Mouse (Mus musculus) gonadal fat pad, adult 2 months (tissue): ENCODE results near the gene Sardh. TPM values are rescaled to one million over a fixed set of nuclear protein-coding genes. Genes with fewer than 3 reads are reported as not detected.

Source experiments
- DNase-seq: peaks from one replicate; pipeline ENCODE4 v3.0.0-alpha.2; 2012; ENCODE audit warnings: low read depth
- polyA plus RNA-seq: library from polyadenylated mRNA; depleted of rRNA; stranded (reverse); fragments of >200 nt; gene quantifications from 2 replicates; pipeline ENCODE4 v1.2.3, GENCODE M21; 2012

Sardh gene
- polyA plus RNA-seq, 1 experiment = 27.3 TPM

DNA sequence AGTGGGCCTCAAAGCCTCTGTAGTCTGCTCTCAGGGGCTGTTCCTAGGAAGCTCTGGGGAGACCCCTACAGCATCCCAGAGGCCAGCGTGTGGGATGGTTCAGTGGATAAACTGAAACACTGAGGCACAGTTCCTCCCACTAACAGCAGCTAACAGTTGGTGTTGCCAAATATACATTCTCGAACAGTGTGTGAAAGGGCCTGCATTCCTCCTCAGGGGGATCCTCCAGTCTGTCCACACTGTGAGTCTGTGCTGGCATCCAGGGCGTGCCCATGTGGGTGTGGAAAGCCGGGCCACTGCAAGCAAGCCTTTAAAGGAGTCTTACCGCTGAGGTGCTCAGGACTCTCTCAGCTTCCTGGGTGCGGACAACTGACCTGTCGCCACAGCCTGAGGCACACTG, 21.6 kb downstream of the Sardh start:
- DNase-seq = no peak

DNA sequence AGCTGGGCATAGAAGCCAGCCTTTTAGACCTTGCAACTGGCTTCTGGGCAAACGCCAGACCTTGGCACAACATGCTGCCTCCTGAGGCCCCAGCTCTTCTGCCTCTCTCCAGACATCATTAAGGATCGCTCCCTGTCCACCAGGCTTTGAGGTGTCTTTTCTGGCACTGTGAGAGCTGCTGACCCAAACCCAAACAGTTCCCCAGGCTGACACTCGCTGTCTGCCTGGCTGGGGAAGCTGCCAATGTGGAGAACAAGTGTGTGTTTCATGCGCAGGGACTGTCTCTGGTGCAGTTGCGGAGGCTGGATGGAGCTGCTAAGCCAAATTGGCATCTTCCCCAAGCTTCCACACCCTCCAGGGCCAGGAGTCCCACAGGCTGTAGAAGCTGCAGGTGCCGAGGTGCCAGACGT, 25.1 kb downstream of the Sardh start:
- no peak for DNase-seq

DNA sequence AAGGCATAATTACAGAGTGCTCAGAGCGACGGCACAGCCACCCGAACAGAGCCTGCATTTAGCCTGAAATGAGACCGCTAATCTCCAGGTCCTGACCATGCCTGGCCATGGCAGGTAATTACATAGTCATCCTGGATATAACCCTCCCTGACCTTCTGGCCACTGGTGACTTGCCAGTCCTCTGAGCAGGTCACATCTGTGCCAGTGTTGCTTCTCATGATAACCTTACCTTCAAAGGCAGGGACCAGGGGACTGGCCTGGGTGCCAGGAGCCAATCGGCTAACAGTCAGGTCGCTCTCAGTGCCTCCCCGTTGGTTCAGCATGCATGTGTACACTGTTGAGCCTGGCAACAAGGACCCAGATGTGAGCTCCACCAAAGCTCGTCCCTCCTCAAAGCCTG, 29.6 kb downstream of the Sardh start:
- no peak for DNase-seq

DNA sequence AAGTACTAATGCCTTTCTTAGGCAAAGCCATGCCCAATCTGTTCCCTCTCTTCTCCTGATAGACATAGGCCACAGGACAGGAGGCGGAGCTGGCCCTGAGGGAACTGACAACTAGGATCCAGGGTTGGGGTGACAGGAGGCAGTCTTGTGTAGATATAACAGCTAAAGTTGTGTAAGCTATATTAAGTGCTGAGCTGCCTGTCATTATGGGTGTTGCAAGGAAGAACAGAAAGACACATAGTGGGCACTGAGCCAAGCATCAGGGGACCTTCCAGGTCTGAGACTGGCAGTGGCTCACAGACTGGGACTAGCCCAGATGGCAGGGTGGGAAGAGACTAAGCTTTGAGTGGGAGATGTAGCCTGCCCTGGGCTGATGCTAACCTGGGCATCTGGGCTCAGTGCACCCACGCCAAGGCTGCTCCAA, 30.0 kb downstream of the Sardh start:
- DNase-seq = peak; percentile 90

DNA sequence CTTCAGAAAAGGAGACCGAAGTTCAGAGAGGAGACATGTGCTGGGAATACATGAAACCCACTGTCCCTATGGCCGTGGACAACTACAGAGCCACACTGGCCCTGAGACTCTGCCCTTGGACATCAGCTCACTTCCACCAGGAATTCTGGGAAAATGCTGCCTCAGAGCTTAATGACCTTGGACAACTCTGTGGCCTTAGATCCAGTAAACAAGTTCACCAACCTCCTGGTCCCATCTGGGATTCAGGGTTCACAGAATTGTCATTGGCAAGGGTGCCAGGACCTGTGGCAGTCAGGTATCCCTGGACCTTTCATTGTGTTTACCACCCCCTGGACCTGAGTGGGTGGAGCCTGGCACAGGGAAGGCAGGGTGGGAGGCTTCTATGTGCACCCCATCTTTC, 32.6 kb downstream of the Sardh start:
- DNase-seq = no peak

DNA sequence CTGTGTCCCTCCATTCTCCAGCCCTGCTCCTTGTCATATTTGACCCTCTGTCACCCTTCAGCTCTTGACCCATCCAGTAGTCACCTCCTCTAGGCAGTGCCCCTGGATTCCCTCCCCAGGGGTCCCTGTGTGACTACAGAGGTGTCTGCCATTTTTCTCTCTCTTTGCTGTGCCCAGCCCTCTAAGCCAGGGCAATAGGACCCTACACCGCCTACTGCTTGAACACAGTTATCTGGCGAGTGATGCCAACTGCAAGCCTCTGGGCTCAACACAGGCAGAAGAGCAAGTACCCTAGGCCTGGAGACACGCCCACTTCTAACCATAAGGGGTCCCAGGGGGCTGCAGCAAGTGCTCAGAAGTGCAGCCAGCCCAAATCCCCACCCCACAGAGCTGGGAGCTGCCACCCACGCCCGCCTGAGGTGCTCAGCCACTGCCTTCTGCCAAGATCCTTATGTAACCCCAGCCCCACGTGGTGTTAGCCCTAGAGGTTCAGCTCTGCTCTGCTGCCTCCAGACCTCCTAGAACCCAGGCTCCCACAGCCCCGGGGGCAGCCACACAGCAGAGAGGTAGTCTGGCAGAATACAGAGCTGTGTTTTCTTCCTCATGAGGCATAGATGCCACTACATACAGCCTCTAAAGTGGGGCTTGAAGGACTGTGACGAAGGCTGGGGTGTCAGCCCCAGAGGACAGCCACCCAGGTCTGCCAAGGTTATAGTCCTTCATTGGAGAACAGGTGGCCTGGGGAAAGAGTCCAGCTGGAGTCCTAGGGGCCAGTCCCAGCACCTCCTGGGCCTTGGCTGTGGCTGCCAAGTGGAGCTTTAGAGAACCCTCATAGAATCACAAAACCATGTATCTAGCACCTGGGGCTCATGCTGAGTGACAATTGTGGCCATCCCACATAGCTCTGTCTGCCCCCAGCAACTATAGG, 35.9 kb downstream of the Sardh start:
- DNase-seq = no peak

DNA sequence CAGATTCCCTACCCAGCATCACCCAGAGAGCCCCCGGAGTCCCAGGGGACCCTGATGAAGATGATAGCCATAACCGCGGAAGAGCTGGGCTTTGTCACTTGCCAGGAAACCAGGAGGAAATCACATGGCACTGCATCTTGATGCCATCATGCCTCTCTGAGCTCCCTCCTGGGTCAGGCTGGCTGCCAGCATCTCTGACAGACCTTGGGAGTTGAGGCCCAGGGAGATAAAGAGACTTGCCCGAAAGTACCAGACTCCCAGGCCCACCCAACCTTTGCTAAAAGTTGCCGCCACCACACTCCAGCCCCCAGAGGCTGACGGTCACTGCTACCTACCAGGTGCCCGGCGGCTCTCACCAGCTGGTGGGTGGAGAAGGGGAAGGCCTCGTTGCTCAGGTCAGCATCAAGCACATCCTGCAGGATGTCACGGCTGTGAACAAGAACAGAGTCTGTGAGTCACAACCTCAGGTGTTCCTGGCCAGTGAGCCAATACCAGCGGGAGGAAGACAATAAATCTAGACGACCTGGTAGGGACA, 37.4 kb downstream of the Sardh start:
- no peak for DNase-seq

DNA sequence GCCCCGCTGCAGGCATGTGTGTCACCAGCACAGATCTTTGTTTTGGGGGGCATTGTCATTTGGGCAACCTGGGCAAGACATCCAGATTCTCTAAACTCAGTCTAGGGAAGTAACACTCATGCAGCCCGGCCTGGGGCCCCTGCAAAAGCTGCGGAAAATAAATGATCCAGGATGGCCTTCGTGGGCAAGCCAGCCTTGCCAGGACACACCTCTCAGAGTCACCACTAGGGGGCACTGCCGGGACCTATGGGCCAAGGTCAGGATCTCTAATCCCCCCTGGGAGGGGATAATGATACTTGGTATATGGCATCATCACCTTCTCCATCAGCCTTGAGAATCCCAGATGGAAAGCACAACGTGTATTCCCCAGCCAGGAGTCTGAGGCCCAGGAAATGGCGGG, 37.9 kb downstream of the Sardh start:
- no peak for DNase-seq

DNA sequence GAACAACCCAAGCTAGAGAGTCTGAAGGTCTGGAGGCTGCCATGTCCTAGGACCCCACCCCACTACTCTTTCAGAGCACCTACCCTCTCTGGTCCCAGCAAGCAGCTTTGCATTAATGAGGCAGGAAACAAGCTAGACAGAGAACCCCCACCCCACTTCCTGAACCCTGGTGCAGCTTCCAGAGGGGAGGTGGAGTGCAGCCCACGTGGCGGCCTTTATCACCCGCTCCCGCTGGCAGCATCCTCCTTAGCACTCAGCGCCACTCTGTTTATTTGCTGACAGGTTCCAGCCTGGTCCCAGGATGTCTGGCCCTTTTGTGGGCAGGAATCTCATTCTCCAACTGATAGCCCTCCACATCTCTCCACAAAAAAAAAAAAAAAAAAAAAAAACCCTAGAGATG, 38.3 kb downstream of the Sardh start:
- no peak for DNase-seq

DNA sequence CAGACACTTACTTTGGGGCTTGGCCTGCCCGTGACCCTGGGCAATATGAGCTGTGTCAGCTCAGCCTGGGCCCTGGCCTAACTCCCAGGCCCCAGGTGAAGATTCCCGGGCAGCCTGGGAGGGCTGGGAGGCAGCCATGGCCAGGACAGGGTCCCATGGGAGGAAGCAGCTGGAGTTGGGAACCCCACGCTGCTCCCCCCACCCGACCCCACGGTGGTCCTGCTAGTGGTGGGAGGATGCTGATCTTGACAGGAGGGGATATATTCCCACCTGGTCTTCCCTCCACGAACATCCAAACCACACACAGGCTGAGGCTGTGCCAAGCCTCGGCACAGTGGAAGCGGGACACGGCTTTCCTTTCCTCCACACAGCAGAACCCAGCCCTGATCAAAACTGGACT, 38.8 kb downstream of the Sardh start:
- DNase-seq = no peak

DNA sequence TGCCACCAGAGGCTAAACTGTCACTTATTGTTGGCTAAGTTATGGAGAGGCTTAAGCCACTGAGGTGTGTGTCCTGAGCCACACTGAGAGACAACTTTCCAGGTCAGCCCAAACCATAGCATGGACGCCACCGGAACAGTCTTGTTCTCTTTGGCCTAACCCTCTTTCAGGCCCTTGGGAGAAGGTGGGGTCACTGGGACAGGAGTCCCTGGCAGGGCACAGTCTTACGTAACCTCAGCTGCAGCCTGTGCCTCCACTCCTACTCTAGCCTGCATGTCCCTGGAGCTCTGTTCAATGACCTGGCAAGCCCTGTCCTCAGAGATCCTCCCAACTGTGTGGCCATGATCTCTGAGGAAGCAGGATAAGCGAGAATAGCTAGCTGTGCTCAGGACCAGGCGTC, 41.0 kb downstream of the Sardh start:
- DNase-seq = no peak

DNA sequence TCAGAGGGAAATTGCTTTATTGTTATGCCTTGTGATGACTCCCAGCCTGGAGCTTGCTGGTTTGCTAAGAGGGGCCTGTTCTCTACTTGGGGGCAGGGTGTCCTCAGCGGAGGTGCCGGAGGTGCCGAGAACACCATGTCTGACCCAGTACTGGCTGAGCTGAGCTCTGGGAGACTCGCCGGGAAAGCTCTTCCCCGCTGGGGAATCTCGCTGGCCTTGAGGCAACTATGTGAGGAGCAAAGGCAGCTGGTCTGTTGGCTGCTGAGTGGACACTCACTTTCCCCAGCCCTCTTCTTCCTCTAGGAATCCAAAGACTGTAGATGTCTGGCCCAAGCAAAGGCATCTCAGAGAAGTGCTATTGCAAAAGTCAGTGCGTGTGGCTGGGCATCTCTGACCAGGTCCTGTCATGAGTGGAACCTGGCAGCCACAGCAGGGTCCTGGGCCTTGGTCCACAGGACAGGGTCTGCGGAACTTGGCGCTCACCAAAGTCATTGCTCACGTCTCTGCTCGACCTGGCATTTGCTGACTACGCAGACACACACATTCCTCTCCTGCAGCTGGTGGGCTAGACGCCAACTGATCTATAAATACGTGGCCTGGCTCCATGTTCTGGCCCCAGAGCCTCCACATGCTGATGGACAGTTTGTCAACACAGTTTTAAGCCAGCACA, 41.9 kb downstream of the Sardh start:
- DNase-seq = no peak

DNA sequence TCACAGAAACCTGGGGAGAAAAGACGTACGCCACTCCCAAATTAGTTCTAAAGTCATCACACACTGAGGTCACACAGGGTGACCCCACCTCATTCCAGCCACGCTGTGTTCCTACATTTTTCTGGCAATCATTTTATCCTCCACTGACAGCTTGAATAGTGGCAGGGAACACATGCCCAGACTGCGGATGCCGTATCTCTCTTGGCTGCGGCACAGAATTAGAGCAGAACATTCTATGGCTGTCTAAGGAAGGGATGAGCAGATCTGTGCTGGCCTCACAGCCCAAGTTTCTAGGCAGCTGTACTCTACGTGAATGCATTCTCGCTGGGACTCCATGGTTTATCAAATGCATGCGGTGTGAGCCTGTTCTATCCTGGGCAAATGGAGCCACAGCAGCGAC, 42.5 kb downstream of the Sardh start:
- no peak for DNase-seq

DNA sequence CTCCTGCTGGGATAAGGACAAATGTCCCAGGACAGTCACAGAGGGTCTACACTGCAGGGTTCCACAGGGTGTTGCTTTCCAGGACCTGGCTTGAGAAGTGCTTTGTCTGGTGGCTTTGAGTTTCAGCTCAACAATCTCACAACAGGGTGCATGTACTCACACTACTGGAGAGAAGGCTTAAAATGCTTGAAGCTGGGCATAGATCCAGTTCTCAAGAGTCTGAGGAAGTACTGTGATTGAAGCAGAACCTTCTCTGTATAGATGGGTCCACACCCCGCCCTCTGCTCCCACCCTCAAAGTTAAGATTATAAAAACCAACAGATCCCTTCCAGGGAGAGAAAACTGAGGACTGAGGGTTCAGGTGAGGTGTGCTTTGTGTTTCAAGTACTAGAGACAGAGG, 47.6 kb downstream of the Sardh start:
- DNase-seq = no peak

DNA sequence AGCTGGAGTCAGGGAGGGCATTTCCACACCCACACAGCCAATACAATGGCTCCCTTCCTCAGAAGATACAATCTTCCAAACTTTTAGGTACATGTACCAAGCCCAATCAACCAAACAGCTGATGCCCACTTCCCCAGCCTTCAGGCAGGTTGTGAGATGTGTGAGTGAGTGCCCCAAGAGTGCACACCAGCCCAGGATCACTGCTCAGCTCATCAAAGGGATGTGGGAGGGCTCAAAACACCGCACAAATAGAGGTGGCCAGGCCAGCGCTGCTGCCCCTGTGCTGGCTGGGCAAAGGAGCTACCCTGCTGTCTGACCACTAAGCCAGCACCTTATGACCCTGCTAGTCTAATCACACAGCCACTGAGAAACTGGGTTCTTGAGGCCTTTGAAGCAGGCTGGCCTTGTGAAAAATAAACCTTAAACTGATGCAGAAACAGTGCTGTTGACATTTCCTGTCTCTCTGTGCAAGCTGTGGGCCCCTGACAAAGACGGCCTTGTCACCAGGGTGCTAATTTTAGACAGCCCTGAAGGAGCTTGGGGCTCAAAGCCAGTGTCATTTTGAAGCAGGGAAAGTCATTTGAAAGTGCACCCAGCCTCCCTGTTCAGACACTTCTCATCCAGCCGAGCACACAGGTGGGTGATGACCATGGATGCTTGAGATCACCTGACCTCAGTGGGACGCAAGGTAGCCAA, 49.4 kb downstream of the Sardh start:
- no peak for DNase-seq

DNA sequence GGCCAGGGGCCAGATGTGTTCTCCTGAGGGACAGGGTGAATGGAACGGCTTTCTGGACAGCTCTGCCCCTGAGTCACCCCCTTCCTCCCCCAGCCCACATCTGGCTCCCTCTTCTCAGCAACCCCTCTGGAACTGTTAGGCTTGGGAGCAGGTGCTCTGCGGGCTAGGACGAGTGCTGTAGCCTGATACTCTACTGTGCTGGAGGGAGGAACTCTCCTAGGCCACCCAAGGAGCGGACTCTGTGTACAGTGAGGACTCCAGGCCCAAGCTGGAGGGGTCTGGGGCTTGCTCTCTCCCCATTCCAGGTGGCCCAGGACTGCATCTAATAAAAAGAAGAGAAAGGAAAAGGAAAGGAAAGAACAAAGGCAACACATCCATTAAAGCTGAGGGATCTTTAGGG, 58.1 kb downstream of the Sardh start:
- DNase-seq = no peak

DNA sequence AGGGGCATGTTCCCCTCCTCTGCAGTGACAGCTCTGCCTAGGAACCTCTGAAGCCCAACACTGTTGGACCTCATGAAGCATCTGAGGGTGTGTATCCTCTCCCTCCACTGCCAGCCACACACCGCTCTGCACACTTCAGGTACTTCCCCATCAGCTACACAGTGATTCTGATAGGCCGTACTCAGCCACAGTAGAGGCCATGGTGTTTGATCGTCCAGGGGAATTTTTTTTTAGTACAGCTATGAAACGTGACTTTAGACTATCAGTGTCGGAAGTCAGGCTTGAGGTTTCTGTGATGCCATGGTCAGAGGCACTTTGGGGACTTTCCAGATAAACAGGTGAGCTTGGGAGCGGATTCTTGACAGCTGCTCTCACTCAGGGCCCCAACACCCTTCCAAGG, 60.6 kb downstream of the Sardh start:
- no peak for DNase-seq

DNA sequence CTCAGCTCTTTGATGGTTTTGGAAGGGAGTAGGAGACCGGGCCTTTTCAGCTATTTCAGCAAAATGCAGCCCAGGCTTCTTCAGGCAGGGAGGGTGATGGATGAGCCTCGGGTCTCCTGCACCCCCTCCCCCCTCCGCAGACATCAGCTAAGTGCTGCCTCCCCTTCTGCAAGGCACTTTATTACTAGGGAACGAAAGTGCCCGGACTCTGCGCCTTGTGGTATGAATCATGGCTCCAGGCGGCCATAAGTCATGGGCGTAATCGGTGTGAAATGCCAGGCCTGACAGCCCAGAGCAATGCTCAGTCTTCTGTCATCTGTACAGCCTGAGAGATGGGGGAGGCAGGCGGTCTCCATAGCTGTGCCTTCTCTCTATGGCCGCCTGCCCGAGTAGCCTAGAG, 64.4 kb downstream of the Sardh start:
- DNase-seq = no peak

DNA sequence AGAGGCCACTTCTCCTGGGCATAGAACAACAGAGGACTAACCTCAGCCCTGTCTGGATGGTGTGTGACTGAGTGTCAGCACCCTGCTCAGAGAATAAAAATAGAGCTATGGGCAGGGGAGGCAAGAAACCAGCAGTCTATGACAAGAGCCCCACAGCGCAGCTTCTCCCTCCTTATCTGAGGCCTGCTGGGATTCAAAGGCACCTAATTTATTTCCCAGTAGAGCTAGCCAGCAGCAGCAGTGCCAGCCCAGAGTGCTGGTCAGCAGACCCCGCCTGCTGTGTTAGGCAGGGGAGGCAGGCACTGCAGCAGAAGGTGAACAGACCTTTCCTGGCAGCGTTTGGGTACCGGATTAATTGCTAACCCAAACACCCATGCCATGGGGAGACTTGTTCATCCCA, 66.2 kb downstream of the Sardh start:
- no peak for DNase-seq

DNA sequence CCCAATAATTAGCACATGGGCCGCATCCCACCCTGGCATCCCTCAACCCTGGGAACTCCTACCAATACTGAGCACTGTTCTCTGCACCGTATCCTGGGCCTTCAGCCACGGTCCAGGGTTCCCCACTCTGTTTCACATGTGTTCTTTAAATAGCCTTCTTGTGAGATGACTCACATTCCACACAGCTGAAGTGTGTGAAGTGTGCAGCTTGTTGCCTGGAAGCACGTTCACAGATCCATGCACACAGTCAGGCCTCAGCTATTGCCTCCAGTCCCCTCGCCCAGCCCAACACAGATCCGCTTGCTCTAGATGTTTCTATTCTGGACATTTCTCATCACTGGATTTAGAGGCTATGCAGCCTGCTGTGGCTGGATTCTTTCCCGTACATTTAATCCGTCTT, 69.0 kb downstream of the Sardh start:
- no peak for DNase-seq

DNA sequence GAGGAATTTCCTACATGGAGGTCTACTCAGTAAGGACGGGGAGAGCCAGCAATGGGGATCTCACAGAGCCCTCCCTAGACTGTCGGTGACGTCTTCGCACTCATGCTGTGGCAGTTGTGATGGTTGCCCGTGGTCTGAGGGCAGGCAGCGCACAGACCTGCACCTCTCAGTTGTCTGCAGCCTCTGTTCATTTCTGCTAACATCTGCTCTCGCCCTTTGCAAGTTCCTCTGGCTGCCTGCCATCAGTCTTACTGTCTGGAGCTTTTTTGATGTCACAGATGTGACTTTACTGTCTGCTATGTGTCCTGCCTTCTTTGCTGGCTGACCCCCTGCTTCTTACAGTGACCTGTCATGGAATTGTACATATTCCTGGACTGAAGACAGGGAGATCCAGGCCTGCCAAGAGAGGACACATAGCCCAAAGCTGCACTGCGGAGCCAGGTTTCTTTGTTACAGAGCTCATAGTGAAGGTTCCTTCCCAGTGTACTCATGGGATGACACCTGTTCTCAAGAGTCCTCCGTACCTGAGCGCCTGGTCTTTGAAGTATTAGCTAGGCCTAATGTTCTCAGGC, 72.4 kb downstream of the Sardh start:
- no peak for DNase-seq

DNA sequence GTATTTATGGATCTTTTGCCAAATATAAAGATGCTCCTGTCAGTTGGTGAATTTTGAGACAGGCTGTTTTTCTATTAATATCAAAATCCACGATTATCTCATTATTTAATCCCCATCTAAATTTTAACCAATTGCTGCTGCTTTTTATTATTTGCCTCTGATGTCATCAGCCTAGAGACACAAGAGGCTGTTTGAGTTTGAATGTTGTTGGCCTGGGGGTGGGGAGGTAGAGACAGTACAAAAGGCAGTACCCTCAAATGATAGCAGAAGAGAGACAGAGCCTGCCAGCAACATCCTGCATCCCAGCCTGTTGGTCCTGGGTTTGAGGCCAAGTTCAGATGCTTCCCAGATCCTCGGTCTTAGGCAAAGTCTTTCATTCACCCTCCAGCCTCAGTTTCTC, 73.9 kb downstream of the Sardh start:
- DNase-seq = no peak
